Mouse (Mus musculus) hindbrain, embryonic 10.5 days (tissue): Measurements from ENCODE around the gene Klhdc8a. TPM values are rescaled to one million over a fixed set of nuclear protein-coding genes. Genes with fewer than 3 reads are reported as not detected.

Source experiments
- DNase-seq: peaks from one replicate; pipeline ENCODE4 v3.0.0-alpha.2; 2017; ENCODE audit warnings: low spot score
- H3K27ac ChIP-seq: fragments of 300-500 bp; sonication (generic); 2 replicates; pipeline ENCODE4 v1.5.1; 2016; ENCODE audit warnings: mild to moderate bottlenecking, moderate library complexity
- H3K27me3 ChIP-seq: fragments of 300-500 bp; sonication (generic); 2 replicates; pipeline ENCODE4 v1.6.1; 2016; ENCODE audit warnings: mild to moderate bottlenecking; ENCODE audit not compliant: poor library complexity, insufficient read depth, severe bottlenecking
- H3K36me3 ChIP-seq: fragments of 300-500 bp; sonication (generic); 2 replicates; pipeline ENCODE4 v1.6.1; 2016; ENCODE audit warnings: mild to moderate bottlenecking, moderate library complexity
- H3K4me1 ChIP-seq: fragments of 300-500 bp; sonication (generic); replicated peaks from 2 replicates; pipeline ENCODE4 v1.6.1; 2016; ENCODE audit warnings: mild to moderate bottlenecking
- H3K4me3 ChIP-seq: fragments of 300-500 bp; sonication (generic); 2 replicates; pipeline ENCODE4 v1.5.1; 2016; ENCODE audit warnings: mild to moderate bottlenecking, moderate library complexity
- H3K9me3 ChIP-seq: fragments of 300-500 bp; sonication (generic); 2 replicates; pipeline ENCODE4 v1.6.1; 2016; ENCODE audit warnings: mild to moderate bottlenecking, moderate library complexity
- WGBS: fragments of 180-500 bp; shearing (Covaris S2); methylation state at CpG from one replicate; pipeline ENCODE4 v1.1.7; 2016; 5-methylcytosine and 5-hydroxymethylcytosine counted together
- polyA plus RNA-seq: library from polyadenylated mRNA; unstranded; fragments of >200 nt; fragmentation: Nextera tagmentation; extraction: Ambion mirVana; gene quantifications from 2 replicates; pipeline ENCODE4 v1.2.1, GENCODE M21; 2016

The Klhdc8a gene
- polyA plus RNA-seq, 1 experiment from 2014 or later: 3.5 TPM

GRCm38 (mm10) chr1:132327477-132327876 lies 29.1 kb downstream of the Klhdc8a start:
- H3K36me3 ChIP-seq: peaks cover 86% of the 10 kb centered on the region
- H3K27ac ChIP-seq: peak overlapping the region; percentile 95
- WGBS: 86% methylated on average over 17 of the region's 17 CpGs
- no peak overlapping the region for H3K4me3 ChIP-seq
- H3K4me1 ChIP-seq: peaks cover 97% of the 10 kb centered on the region
- no peaks in the 10 kb centered on the region for H3K9me3 ChIP-seq
- no peak for DNase-seq
- H3K27me3 ChIP-seq: no peaks in the 10 kb centered on the region

GRCm38 (mm10) chr1:132328565-132328964 lies 30.1 kb downstream of the Klhdc8a start:
- Histone ChIP-seq H3K9me3 (no peaks in the 10 kb centered on the region), H3K27me3 (no peaks in the 10 kb centered on the region), H3K36me3 (peaks cover 89% of the 10 kb centered on the region), H3K27ac (peak overlapping the region; percentile 95), H3K4me3 (no peak overlapping the region), H3K4me1 (peaks cover 97% of the 10 kb centered on the region)
- DNase-seq: no peak
- WGBS: 82% methylated on average over 3 of the region's 3 CpGs

GRCm38 (mm10) chr1:132329656-132330055 lies 31.2 kb downstream of the Klhdc8a start:
- WGBS: 83% methylated on average over 7 of the region's 7 CpGs
- no peak for DNase-seq
- no peaks in the 10 kb centered on the region for H3K9me3 ChIP-seq
- H3K4me1 ChIP-seq: peaks cover 97% of the 10 kb centered on the region
- H3K27ac ChIP-seq: peak overlapping the region; percentile 90
- no peaks in the 10 kb centered on the region for H3K27me3 ChIP-seq
- no peak overlapping the region for H3K4me3 ChIP-seq
- H3K36me3 ChIP-seq: peaks cover 79% of the 10 kb centered on the region

DNA sequence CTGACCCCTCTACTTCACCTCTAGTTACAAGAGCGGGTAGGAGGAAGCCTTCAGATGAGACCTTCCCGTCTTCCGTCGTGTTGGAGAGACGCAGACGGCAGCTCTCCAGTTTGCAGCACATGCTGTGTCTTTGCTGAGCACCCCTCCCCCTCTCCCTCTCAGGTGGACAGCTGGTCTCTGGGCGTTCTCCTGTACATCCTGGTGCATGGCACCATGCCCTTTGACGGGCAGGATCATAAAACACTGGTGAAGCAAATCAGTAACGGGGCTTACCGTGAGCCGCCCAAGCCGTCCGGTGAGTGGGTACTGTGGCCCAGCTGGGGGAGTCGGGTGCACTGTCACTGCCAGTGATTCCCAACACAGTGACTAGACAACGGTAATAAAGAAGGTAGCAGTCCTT lies 32.0 kb downstream of the Klhdc8a start:
- Histone ChIP-seq H3K9me3 (no peaks in the 10 kb centered on the region), H3K4me3 (no peak overlapping the region), H3K4me1 (peaks cover 97% of the 10 kb centered on the region), H3K27me3 (no peaks in the 10 kb centered on the region), H3K27ac (peak overlapping the region; percentile 90), H3K36me3 (peaks cover 71% of the 10 kb centered on the region)
- DNase-seq: no peak
- WGBS: 90% methylated on average over 15 of the region's 15 CpGs

GRCm38 (mm10) chr1:132331283-132331682 lies 32.9 kb downstream of the Klhdc8a start:
- H3K27ac ChIP-seq: peak overlapping the region; percentile 90
- no peak overlapping the region for H3K4me3 ChIP-seq
- H3K4me1 ChIP-seq: peaks cover 97% of the 10 kb centered on the region
- H3K27me3 ChIP-seq: no peaks in the 10 kb centered on the region
- no peak for DNase-seq
- H3K36me3 ChIP-seq: peaks cover 62% of the 10 kb centered on the region
- 86% methylated on average over 17 of the region's 17 CpGs for WGBS
- H3K9me3 ChIP-seq: no peaks in the 10 kb centered on the region

- H3K4me1 ChIP-seq: peaks cover 97% of the 10 kb centered on the region
- peak overlapping the region; percentile 33 for H3K4me3 ChIP-seq
- 4% methylated on average over 2 of the region's 2 CpGs for WGBS
- peak overlapping the region; percentile 90 for H3K27ac ChIP-seq
- DNase-seq: no peak
- H3K27me3 ChIP-seq: no peaks in the 10 kb centered on the region
- H3K36me3 ChIP-seq: peaks cover 43% of the 10 kb centered on the region
- H3K9me3 ChIP-seq: no peaks in the 10 kb centered on the region
Observed at GRCm38 (mm10) chr1:132333201-132333600, 34.8 kb downstream of the Klhdc8a start.

DNA sequence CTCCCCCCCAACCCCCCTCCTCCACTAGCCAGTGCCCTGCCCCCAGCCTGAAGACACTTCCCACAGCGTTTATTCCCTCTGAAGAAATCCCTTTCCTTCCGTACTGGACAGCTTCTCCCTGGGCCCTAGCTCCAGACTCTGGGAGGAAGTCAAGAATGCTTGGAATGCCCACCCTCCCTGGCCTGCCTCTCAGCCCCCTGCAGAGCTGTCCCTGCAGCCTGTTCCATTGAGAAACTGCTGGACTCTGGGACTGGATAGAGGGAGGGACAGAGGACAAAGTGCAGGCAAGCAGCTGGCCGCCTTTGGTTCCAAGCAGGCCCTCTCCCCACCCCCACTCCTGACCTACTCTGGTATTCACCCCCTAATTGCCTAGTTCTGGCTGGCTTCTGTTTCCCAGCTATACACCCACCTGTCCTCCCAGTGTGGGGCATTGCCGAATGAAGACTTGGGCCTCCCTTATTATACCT lies 35.3 kb downstream of the Klhdc8a start:
- peaks cover 97% of the 10 kb centered on the region for H3K4me1 ChIP-seq
- peak; percentile 87 for DNase-seq
- H3K9me3 ChIP-seq: no peaks in the 10 kb centered on the region
- no peaks in the 10 kb centered on the region for H3K27me3 ChIP-seq
- WGBS: 2% methylated on average over 4 of the region's 4 CpGs
- H3K27ac ChIP-seq: peak overlapping the region; percentile 90
- peaks cover 38% of the 10 kb centered on the region for H3K36me3 ChIP-seq
- peak overlapping the region; percentile 33 for H3K4me3 ChIP-seq

DNA sequence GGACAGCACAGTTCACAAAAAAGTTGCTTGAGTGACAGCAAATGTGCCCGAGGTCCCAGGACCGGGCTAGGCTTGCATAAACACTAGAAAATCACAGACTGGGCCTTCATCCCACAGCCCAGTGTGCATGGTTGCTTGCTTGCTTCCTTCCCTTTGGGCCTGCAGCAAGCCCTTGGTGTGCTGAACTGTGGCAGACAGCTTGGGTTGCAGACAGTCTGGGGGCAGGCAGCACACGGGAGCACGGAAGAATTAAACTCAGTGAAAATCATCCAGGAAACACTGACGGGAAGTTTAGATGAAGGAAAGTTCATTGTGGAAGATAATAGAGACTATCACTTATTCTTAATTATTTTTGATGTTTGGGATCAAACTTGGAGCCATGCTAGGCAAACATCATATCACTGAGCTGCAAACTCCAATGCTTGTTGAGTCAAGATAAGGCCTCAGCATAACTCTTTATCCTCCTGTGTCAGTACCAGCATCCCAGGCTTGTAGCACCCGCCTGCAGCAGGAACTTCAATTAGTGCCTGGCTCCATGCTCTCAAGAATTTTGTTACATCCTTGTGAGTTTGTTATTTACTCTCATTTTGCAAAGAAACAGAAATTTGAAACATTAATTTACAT lies 35.9 kb downstream of the Klhdc8a start:
- DNase-seq: no peak
- Histone ChIP-seq H3K27me3 (no peaks in the 10 kb centered on the region), H3K4me3 (peak overlapping the region; percentile 33), H3K9me3 (no peaks in the 10 kb centered on the region), H3K27ac (peak overlapping the region; percentile 90), H3K4me1 (peaks cover 97% of the 10 kb centered on the region), H3K36me3 (peaks cover 34% of the 10 kb centered on the region)
- 12% methylated on average over 6 of the region's 6 CpGs for WGBS

DNA sequence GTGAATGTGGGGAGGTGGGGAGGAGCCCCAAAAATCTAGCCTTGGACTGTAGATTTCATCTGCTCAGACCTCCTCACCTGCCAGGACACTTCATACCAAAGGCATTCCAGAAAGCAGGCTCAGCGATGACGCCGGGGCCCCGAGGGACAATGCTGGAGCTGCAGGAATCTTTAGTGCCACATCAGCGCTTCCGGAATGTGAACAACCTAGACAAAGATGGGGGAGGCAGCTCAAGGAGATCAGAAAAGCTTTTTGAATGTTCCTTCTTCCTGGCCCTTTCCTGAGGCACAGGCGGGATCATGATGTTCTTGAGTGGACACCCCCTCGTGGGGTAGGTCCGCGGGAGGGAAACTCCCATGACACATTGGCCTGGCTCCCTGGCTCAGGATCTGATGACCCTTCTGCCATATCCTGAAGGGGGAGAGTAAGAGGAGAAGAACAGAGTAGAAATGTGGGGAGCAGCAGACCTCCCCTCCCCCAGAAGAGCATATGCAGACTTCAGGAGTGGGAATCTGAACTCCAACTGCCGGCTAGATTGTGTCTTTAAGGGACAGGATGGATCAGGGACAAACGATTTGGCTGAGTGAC lies 37.0 kb downstream of the Klhdc8a start:
- Histone ChIP-seq H3K4me3 (no peak overlapping the region), H3K4me1 (peaks cover 86% of the 10 kb centered on the region)

GRCm38 (mm10) chr1:132336921-132337320 lies 38.5 kb downstream of the Klhdc8a start:
- no peak for DNase-seq
- Histone ChIP-seq H3K27me3 (no peaks in the 10 kb centered on the region), H3K4me1 (peaks cover 74% of the 10 kb centered on the region), H3K36me3 (peaks cover 9% of the 10 kb centered on the region), H3K27ac (peak overlapping the region; percentile 90), H3K9me3 (no peaks in the 10 kb centered on the region), H3K4me3 (no peak overlapping the region)
- 78% methylated on average over 6 of the region's 6 CpGs for WGBS

More for the DNA sequence above, 37.0 kb downstream of the Klhdc8a start:
- Histone ChIP-seq H3K9me3 (no peaks in the 10 kb centered on the region), H3K27me3 (no peaks in the 10 kb centered on the region), H3K27ac (peak overlapping the region; percentile 90), H3K36me3 (peaks cover 23% of the 10 kb centered on the region)
- WGBS: 32% methylated on average over 12 of the region's 12 CpGs
- no peak for DNase-seq

GRCm38 (mm10) chr1:132338027-132338660 lies 39.7 kb downstream of the Klhdc8a start:
- no peaks in the 10 kb centered on the region for H3K9me3 ChIP-seq
- no peak overlapping the region for H3K4me3 ChIP-seq
- WGBS: 41% methylated on average over 8 of the region's 8 CpGs
- H3K4me1 ChIP-seq: peaks cover 66% of the 10 kb centered on the region
- DNase-seq: no peak
- H3K36me3 ChIP-seq: no peaks in the 10 kb centered on the region
- H3K27me3 ChIP-seq: no peaks in the 10 kb centered on the region
- H3K27ac ChIP-seq: peak overlapping the region; percentile 90

DNA sequence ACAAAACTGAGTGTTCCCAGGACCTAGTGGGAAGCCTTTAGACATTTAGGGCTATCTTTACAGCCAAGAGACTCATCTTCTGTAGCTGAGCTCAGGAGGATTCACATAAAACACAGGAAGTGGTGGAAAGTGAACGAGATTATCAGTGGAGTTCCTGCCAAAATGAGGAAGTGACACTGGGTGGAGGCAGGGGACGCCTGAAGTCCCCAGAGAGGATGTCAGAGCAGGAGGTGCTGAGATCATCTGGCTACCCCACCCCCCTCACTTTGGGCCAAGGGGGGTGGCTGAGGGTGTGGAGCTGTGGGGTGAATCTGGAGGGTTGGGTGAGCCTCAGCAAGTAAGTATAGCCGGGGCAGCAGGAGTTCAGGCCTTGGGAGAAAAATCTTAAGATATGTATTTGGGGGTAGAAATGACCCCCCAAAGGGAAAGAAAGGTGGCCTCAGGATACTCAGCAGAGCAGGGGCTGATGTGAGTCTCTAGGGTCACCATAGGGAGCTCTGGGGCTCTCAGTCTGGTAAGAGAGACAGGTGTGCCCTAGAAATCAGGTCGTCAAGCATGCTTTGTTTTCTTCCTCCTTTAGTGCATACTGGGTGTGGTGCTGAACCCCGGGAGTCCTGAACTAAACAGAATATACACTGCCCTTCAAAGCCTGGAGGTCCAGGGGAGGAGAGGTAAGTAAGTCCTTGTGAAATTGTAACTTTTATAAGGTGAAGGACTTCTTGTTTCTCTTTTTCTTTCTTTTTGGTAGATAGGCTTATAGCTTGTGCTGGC lies 43.5 kb downstream of the Klhdc8a start:
- Histone ChIP-seq H3K27ac (no peak overlapping the region; the same call in 1 of the 2 replicates), H3K9me3 (no peaks in the 10 kb centered on the region), H3K36me3 (no peaks in the 10 kb centered on the region), H3K4me1 (peaks cover 38% of the 10 kb centered on the region), H3K27me3 (no peaks in the 10 kb centered on the region), H3K4me3 (no peak overlapping the region)
- WGBS: 65% methylated on average over 5 of the region's 5 CpGs
- no peak for DNase-seq
